Mouse (Mus musculus): Measurements from ENCODE around the gene Slc25a51.

Slc25a51 gene

DNA sequence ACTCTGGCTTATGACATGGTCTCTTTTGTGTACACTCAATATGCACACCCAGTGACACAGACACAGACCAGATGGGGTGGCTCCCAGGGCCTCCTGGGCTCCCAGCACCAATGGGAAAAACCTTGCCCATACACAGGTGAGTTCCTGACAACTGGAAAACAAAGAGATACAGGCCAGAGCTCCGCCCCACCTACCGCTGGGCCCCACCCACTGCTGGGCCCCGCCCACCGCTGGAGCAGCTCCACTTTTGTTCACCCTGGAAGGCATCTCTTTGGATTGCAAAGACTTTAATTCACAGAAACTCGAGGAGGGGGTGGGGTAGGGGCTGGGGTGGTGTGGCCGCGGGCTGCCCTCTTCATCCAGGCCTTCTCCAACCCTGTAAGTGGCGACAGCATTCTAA, 14.8 kb upstream of the Slc25a51 start:
- no peak for DNase-seq (ENCODE audit: low spot score)

DNA sequence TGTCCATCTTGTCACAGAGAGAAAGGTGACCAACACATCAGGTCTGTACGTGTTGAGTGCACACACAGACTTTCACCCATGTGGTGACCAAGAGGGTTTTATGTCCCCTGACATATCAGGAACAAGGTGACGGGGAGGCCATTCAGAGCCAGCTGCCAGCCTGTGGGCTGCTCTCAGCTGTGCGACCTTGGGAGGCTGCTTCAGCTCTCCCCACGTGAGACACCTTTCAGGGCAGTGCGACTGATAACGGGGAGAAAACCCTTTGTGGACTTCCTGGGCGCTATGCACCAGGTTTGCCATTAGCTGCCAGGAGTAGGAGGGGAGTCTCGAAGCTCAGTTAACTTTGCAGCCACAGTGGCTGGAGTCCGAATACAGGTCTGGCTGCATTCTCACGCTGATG, 14.1 kb upstream of the Slc25a51 start:
- DNase-seq (ENCODE audit: low spot score) = no peak

DNA sequence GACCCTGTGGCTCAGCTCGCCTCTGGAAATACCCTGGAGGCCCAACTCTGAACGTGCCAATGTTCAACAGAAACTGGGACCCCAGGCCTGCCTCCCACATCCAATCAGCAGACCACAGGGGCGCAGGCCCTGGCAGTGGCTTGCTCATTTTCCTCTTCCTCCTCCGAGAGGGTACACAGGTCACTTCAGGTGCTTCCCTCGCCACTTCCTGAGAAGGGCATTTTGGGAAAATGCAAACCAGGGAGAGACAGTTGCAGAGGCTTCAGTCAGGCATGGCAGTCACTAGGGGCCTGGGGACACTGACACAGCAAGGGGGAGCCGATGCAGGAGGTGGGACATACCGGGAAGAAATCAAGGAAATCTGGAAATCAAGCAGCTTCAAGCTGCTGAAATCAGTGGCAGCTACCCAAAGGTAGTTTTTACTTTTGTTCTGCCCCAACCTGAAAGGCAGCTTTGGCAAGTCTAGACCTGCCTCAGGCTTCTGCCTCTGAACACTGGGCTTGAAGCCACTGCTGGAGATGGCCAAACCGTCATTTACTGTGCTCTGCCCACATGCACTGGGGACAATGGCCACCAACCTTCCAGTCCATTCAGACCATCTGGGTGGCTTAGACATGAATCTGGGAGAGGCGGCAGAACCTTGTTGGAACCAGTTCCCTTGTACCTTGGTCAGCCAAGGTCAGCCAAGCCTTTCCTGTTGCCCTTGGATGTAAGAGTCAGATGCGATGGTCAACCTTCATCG, 13.1 kb upstream of the Slc25a51 start:
- no peak for DNase-seq (ENCODE audit: low spot score)

DNA sequence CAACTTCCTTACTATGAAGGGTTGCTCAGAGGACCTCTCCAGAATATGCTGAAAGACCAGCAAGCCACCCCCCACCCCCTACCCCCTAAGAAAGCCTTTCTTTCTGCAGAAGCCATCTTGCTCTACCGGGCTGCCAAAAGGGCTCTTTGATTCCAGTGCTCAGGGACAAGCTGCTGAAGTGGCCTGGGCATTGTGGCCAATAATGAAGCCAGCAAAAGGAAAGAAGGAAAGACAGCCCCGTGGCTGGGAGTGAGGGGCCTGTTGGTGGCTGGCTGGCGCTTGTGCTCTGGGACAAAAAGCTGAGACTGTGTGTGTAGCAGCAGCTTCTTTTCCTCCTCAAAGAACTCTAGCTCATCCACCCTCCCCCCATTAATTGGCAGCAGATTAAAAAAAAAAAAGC, 12.2 kb upstream of the Slc25a51 start:
- no peak for DNase-seq (ENCODE audit: low spot score)

DNA sequence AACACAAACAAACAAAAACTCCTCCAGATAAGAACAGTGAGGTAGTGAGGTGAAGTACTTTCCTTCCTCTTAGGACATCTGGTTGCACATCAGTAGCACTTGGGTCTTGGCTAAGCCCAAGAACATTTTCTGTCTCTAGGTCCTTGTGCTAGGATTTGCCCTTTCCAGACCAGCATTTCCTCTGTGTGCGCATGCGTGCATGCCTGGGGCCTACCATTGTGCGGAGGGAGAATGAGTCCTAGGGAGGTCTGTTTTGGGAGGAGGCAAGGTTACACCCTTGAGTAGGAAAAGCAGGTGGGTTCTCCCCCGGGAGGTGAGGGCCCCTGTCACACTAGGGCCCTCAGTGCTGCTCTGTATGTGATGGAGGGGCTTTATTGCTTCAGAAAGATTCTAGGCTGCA, 10.5 kb upstream of the Slc25a51 start:
- DNase-seq (ENCODE audit: low spot score) = no peak

DNA sequence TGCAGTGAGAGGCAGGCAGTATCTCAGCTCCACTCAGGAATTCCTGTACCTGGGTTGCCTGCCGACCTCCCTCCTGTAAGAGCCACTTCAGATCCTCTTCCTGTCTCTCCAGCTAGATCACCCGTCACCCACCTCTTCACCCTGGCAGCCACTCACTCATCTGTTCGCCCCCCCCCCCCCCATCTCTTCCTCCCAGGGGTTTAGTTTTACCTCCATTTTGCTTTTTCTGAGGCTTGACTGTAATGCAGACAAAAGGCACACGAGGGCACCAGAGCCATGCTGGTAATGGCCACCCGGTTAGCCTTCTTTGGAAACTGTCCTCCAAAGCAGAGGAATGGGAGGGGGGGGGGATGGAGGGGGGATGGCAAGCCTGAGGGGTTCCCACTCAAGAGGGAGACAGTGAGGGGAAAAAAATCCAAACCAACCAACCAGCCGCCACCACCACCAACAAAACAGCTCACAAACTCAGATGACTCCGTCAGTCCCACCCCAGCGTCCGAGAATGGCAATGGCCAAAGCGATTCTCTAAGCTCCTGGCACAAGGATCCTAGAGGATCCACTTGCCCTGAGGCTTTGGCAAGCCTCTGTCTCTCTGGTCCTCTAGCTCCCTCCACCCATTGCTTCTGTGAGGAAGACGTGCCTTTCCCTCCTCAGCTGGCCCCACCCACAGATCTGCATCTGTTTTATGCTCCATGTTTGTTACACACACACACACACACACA, 9.8 kb upstream of the Slc25a51 start:
- DNase-seq (ENCODE audit: low spot score) = no peak

DNA sequence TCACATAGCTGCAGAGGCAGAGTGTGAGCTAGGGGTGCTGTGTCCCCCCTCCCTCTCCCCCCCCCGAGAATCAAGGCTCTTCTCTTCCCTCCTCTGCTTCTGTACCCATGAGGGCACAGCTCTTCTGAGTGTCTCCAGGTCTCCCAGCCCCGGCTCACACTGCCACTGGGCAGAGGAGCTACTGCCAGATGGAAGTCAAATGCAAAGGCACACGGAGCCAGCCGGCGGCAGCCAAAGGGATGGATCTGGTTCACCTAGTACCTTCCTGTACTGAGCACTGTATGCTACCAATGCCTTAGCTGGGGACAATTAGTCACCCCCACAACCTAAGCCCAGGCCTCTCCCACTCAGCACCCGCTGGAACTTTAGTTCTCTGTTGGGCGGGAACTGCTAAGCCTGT, 7.7 kb upstream of the Slc25a51 start:
- no peak for DNase-seq (ENCODE audit: low spot score)

DNA sequence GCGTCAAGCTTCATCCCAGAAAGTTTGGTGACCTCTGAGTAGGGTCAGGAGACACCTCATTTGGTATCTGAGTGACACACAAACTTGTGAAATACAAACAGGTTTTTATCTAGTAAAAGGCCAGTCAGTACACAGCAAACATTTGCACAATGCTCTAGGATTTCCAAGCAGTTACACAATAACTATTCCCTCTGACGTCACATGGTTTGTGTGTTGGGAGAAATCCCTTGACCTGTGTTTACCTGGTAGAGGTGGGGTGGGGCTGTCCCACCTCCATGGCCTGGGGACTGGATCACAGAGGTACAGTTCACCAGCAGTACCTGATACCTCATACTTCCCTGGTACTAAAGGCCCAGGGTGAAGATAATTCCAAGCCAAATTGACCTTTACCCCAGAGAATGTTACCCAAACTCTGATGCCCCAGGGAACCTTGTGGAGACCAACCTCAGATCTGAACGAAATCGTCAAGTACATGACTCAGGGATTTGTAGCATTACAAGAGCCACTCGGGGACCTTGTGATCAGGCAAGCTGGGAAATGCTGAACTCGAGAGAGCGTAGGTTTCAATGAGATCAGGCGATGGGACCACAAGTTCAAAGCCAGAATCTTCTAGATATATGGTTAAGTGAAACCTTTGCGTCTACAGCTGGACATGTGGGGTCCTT, 5.2 kb upstream of the Slc25a51 start:
- no peak for DNase-seq (ENCODE audit: low spot score)

DNA sequence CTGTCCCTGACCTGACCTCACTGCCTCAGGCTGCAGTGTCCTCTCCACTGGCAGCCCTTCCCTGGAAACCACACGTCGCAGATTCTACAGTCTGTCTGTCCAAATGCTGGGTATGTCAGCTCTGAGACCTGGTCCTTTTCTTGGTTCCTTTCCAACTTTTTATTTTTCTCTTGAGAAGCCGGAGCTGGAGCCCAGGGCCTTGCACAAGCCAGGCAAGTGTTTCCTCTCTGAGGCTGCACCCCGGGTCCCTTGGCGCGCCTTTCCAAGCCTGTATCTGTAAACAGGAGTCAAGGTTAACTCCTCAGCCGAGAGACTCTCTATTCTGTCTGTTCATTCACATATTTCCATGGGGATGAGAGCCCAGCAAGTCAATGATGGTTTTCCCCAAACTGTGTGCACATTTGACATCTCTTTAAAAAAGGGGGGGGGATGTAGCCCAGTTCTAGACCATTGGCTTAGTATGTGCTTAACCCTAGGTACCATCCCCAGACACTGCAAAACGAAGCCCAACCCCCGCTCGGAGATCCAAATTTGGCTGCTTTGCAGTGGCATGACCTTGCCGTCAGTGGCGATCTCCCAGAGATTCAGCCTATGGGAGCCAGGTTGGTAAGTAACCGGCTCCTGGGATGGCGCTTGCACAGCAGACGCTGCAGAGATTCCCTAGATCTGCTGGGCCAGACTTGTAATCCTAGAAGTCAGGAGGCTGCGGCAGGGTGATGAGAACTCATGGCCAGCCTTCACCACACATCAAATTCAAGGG, 4.0 kb upstream of the Slc25a51 start:
- no peak for DNase-seq (ENCODE audit: low spot score)

DNA sequence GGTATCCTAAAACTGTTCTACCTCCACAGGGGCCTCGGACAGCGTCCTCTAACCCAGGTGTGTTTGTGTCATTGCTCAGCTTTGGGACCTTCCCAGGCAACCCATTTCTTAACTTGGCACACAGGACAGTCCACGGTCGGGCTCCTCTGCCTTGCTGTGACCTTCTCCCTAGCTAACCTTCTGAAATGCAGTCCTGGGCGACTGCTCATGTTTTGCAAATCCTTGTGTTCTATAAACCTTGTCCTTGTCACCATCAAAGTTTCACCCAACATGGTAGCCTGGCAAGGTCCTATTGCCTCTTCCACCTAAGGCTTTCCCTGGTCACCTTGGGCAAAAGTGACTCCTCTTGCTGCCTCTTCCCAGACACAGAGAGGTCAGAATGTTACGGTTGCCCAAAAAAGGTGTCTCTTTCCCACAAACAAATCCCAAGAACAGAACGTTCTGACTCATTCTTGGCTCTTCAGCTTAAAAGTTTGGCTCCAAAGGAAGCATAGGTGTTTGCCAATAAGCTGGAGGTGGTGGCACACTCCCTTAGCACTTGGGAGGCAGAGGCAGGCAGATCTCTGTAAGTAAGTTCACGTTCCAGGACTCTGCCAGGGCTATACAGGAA, 2.7 kb upstream of the Slc25a51 start:
- no peak for DNase-seq (ENCODE audit: low spot score)

DNA sequence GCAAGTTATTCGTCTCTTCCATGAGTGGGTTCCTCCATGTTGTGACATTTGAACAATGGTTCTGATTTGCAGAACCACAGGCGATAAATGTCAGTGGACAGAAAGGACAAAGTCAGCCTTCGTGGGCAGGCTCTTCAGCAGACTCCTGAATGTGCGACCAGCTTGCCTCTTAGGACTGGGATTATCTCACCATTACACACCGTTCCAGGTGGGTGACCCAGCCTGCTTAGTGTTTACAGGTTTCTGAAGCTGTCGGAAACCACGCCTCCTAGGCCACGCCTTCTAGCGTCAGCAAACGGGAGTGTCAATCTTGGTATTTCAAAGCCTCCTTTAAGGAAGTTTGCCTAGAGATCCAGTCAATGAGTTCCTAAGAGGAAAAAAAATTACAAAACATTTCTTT, 704 bp upstream of the Slc25a51 start:
- peak; percentile 86 for DNase-seq (ENCODE audit: low spot score)

DNA sequence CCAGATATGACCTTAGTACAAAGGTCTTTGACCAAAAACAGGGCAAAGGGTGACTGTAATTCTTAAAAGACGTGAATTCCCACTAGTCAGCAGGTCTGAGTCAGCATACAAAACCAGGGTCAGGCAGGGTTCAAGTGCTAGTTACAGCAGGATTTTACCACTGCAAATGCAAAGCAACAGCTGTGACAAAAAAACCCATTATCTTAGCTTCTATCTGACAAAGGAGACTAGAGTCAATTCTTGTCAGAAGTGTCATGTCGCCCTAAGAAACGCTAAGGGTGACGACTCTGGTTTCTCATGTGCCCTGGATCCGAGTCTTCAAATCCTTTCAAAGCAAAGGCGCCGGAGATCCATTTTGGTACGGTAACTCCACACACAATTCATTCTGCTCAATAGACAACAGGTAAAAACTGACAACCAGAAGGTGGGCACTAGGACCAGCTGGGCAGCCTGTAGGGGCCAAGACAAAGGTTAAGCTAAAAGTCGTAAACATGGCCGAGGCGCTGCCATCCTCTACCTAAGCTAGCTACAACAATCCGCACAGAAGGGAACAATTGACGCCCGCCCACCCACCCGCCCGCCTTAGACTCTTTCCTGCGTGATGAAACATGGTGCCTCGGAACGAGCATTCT, 747 bp downstream of the Slc25a51 start:
- DNase-seq (ENCODE audit: low spot score) = peak; percentile 45

DNA sequence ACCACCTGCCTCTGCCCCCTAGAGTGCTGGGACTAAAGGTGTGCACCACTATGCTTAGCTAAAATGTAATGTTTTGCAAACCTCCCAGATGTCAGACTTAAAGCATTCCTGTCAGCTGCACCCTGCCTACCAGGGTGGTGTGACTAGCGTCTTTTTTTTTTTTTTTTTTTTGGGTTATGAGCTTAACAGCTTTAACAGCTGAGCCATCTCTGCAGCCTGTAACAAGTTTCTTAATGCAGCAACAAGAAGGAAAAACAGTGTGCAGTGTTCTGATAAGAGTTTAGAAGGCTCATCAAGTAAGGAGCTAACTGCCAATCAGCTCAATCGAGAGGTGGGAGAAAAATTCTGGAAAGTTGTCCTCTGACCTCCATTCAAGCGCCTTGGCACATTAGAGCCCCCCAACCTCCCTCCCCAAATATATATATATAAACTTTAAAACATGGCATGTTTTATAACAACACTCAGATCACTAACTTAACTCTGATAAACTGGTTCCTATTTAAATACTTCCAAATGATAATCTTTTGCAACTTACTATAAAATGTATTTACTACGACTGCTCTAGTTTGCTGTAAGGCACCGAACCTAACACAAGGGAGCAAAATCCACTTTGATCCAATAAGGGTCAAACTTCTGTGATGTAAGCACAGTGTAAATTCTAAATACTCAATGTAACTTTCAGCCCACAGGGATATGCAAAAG, 1.4 kb downstream of the Slc25a51 start:
- peak; percentile 29 for DNase-seq (ENCODE audit: low spot score)

DNA sequence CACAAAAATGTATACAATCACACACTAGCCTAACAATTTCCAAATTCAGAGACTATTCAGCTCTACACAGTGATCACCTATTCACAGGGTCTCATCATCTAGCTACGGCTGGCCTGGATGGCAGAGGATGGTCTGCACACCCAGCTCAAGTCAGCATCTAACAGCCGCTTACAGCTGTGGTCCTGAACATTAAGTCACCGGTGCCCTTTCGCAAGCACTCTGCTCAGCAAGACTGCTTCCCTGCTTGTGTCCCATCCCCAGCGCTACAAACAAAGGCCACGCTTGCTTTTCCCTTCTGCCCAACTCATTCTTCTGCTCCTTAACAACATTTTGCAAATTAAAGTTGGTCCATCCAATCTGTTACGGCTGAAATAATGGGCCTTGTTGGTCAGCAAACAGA, 2.2 kb downstream of the Slc25a51 start:
- DNase-seq (ENCODE audit: low spot score) = no peak

DNA sequence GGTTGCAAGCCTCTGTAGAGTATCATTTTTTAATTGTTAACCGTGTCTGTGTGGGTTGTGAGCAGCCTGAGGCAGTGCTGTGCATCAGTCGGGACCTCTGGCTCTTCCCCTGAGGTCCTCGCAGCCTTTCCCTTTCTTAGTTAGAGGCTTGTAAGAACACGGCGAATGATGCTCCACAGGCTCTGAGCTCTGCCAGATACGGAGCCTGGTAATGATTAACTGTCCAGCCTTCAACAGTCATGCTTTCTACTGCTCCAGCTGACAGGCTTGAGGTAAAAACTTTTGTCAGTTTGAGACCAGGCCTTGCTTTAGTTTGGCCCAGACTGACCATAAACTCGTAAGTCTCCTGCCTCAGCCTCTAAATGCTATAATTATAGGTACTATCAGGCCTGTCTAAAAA, 3.3 kb downstream of the Slc25a51 start:
- DNase-seq (ENCODE audit: low spot score) = no peak

DNA sequence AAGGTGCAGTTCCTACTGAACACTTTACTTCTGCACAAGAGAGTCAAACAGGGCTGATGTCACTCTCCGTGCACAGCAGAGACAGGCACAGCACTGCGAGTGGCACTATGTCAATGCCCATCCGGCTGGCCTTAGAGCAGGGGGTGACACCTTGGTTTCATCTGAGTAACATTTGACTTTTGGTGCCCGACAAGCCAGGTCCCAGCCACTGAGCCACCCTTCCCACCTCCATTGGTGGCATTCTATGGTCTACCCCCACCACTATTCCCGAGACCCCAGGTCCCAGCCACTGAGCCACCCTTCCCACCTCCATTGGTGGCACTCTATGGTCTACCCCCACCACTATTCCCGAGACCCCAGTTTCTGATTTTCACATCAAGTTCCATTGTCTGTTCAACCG, 4.5 kb downstream of the Slc25a51 start:
- DNase-seq (ENCODE audit: low spot score) = no peak

DNA sequence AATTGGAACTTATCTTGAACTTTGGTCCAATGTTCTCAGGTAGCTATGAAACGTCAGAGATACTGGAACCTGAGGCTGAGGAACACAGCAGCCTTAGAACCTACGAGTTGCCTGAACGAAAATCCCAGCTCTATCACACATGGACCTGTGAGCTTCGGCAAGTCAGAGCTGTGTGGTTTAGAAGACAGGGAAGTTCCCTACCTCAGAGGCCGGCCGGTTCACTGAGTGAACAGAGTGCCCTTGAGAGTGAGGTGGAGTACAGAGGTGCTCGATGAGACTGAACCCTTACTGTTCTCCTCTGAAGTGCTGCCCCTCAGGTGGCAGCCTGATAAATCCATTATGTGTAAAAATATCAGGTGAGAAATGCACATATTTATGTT, 5.1 kb downstream of the Slc25a51 start:
- DNase-seq (ENCODE audit: low spot score) = peak; percentile 23

DNA sequence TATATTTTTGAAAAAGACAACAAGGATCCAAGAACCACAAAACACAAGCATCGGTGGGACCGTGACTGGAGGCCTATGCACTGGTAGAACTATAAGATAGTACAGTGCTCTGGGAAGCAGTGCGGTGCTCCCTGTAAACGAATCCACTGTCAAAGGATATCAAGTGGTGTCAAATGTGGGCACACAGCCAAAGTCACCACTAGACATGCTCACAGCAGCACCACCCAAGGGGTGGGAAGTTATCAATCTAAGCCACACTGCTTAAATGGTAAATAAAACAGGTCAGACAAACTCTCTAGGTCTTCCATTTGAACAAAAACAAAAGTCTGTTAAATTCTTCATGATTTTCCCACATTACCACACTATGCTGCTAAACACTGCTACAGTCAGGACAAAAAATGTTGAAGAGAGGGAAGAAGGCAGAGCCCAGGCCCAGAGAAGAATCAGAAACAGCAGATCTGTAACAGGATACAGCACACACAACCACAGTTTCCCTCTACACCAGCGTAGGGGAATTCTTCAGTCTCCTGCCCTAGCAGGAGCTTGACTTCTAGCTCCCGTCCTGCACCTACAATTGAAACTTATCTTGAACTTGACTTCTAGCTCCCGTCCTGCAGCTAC, 5.6 kb downstream of the Slc25a51 start:
- DNase-seq (ENCODE audit: low spot score) = peak; percentile 76

DNA sequence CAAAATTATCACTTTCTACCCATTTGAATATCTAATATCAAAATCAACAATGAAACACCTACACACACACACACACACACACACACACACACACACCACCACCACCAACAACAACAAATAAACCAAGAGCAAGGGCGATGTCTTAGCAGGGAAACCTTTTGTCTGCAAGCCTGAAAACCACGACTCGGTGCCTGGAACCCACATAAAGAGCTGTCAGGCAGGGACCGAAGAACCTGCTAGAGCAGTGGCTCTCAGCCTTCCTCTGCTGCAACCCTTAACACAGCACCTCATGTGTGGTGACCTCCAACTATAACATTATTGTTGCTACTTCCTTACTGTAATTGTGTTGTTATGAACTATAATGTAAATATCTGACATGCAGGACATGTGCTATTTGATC, 6.3 kb downstream of the Slc25a51 start:
- no peak for DNase-seq (ENCODE audit: low spot score)

DNA sequence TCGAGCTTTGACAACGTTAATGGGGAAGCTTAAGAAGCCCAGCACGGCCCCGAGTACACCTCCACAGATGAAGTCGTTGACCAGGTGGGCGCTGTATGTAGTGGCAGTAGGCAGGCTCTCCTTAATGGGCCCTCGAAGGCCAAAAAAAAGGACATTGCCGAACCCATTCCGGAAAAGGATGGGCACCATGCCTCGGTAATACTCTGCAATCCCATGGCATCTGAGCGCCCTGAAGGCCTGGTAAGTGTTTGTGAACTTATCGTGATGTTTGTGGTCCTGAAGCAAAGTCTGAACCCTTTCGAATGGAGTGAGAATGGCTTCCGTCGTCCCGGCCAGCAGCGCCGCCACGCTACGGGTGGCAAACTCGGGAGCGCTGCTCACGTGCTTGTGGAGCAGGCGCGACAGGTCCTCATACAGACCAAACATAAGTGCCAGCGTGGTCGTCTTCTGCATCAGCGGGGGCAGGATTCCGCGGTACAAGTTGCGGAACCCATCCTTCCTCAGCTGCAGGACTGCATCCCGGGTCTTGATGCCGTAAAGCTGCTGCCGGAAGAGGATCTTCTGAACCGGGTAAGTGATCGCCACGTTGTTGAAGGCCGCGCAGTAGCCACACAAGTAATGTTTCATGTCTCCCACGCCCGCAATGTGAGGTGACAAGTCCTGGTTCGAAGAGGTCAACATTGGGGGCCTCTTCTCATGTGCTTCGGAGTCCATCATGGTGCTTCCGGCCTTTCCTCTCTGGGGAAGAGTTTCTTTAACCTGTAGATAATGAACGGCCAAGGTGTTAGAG, 8.9 kb downstream of the Slc25a51 start:
- no peak for DNase-seq (ENCODE audit: low spot score)

Data from spleen, adult 12 weeks (tissue).